ENCODE assay signal across 17 mouse cellular contexts in the genomic region with DNA sequence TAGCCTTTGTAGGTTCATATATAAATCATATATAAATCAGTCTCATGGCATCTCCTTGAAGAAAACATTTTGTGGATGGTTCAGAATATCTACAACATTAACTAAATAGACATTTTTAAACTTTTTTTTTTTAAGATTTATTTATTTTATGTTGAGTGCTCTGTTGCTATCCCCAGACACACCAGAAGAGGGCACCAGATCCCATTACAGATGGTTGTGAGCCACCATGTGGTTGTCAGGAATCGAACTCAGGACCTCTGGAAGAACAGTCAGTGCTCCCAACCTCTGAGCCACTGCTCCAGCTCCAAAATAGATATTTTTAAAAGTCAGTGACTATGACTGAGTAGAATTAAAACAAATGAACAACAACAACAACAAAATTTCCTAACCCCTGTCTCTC. TPM values are rescaled to one million over a fixed set of nuclear protein-coding genes. Genes with fewer than 3 reads are reported as not detected.
A peak's percentile ranks its signal among the peaks of the same experiment; 100 is the strongest.
DNase-seq lines count a peak whose midpoint lies in the region; ATAC-seq and TF ChIP-seq lines count a peak whose summit lies in the region.
"Had no signal": no experiment of that assay in that cellular context is flagged by ENCODE, and none has a peak within 500 bp of the region (broad histone marks: within the 10 kb centered on the region; RNA-seq: fewer than 3 reads in every experiment).

No protein-coding gene starts in this region.

- no peaks in the 10 kb centered on the region for H3K4me1 ChIP-seq in kidney, adult 2 months (ENCODE audit: control insufficient read depth, insufficient read depth, low read length)
- H3K4me1 ChIP-seq in midbrain, postnatal 0 days (ENCODE audit: insufficient read depth, low read length), result no peaks in the 10 kb centered on the region
- no peaks in the 10 kb centered on the region for H3K4me1 ChIP-seq in midbrain, embryonic 15.5 days
- peaks cover 0 to 11% of the 10 kb centered on the region in 2 experiments; a peak in 1 of 4 replicates for H3K4me1 ChIP-seq in CH12.LX (ENCODE audit: control insufficient read depth in 1 of 2, insufficient read depth in 2 of 2)
- H3K4me1 ChIP-seq: embryonic facial prominence, embryonic 15.5 days; hindbrain, embryonic 12.5 days; limb, embryonic 13.5 days; midbrain, embryonic 10.5 days; neural tube, embryonic 15.5 days had no signal

- no peak for TF ChIP-seq POLR2A in kidney, adult 2 months (IDR thresholded peaks at IDR 0.05; ENCODE audit: low read depth, low read length)
- no peak for TF ChIP-seq POLR2A in CH12.LX (IDR thresholded peaks at IDR 0.05; ENCODE audit: low read depth, low read length)

- no peak overlapping the region for H3K4me3 ChIP-seq in kidney, adult 2 months (ENCODE audit: insufficient read depth, low read depth, low read length)
- H3K4me3 ChIP-seq in midbrain, postnatal 0 days (ENCODE audit: low read depth, low read length), result no peak overlapping the region
- no peak overlapping the region for H3K4me3 ChIP-seq in midbrain, embryonic 15.5 days
- H3K4me3 ChIP-seq in CH12.LX (replicated peaks in 1 of 3; ENCODE audit: low read depth in 2 of 3, low read length in 2 of 3, poor library complexity in 1 of 3), result no peak overlapping the region
- H3K4me3 ChIP-seq: embryonic facial prominence, embryonic 15.5 days; hindbrain, embryonic 12.5 days; limb, embryonic 13.5 days; midbrain, embryonic 10.5 days; neural tube, embryonic 15.5 days had no signal

- TF ChIP-seq RAD21 in CH12.LX (IDR thresholded peaks at IDR 0.05; ENCODE audit: low read depth, low read length), result peak; percentile 12

- no peaks in the 10 kb centered on the region for H3K9me3 ChIP-seq in midbrain, postnatal 0 days (ENCODE audit: low read length)
- H3K9me3 ChIP-seq in midbrain, embryonic 15.5 days, result no peaks in the 10 kb centered on the region
- no peaks in the 10 kb centered on the region for H3K9me3 ChIP-seq in CH12.LX (replicated peaks; ENCODE audit: low read length)
- H3K9me3 ChIP-seq: embryonic facial prominence, embryonic 15.5 days; hindbrain, embryonic 12.5 days; limb, embryonic 13.5 days; midbrain, embryonic 10.5 days; neural tube, embryonic 15.5 days had no signal

- no peak overlapping the region for H3K9ac ChIP-seq in midbrain, postnatal 0 days (replicated peaks; ENCODE audit: low read length, poor library complexity, severe bottlenecking)
- no peak overlapping the region for H3K9ac ChIP-seq in midbrain, embryonic 15.5 days
- H3K9ac ChIP-seq in CH12.LX (ENCODE audit: insufficient read depth, low read depth), result no peak overlapping the region
- H3K9ac ChIP-seq: embryonic facial prominence, embryonic 15.5 days; hindbrain, embryonic 12.5 days; limb, embryonic 13.5 days; neural tube, embryonic 15.5 days had no signal

- ATAC-seq in midbrain, postnatal 0 days (ENCODE audit: low FRiP score), result no peak
- no peak for ATAC-seq in midbrain, embryonic 15.5 days (replicated peaks)

- H3K36me3 ChIP-seq in kidney, adult 2 months (ENCODE audit: control insufficient read depth, insufficient read depth, low read length), result no peaks in the 10 kb centered on the region
- no peaks in the 10 kb centered on the region for H3K36me3 ChIP-seq in midbrain, postnatal 0 days (ENCODE audit: insufficient read depth, low read length)
- no peaks in the 10 kb centered on the region for H3K36me3 ChIP-seq in midbrain, embryonic 15.5 days (replicated peaks)
- H3K36me3 ChIP-seq in CH12.LX (replicated peaks in 1 of 2; ENCODE audit: control insufficient read depth in 1 of 2, insufficient read depth in 1 of 2, low read length in 1 of 2), result no peaks in the 10 kb centered on the region
- H3K36me3 ChIP-seq: embryonic facial prominence, embryonic 15.5 days; hindbrain, embryonic 12.5 days; limb, embryonic 13.5 days; midbrain, embryonic 10.5 days; neural tube, embryonic 15.5 days had no signal

- H3K4me2 ChIP-seq in midbrain, postnatal 0 days (ENCODE audit: low read depth, low read length, poor library complexity, severe bottlenecking), result no peak overlapping the region
- no peak overlapping the region for H3K4me2 ChIP-seq in midbrain, embryonic 15.5 days
- no peak overlapping the region for H3K4me2 ChIP-seq in CH12.LX (ENCODE audit: insufficient read depth, low read depth, poor library complexity, severe bottlenecking)
- H3K4me2 ChIP-seq: embryonic facial prominence, embryonic 15.5 days; hindbrain, embryonic 12.5 days; limb, embryonic 13.5 days; neural tube, embryonic 15.5 days had no signal

- in situ Hi-C loops in CH12.LX (cut with MboI; ENCODE audit: low pct_ligation_motif_present, low pct_unique_long_range_greater_than_20kb, low sequenced_read_pairs), result no loop called here

- dilution Hi-C loops in CH12.LX (cut with MboI; ENCODE audit: extremely low pct_ligation_motif_present, extremely low pct_unique_long_range_greater_than_20kb, low sequenced_read_pairs), result no loop called here

- peak; percentile 28; the same call in 1 of the 2 replicates for TF ChIP-seq CTCF in kidney, adult 2 months (conservative IDR thresholded peaks at IDR 0.05; ENCODE audit: insufficient read depth, insufficient read length, low read depth, low read length)
- 0 out of 2 replicates have a peak, but pooled peaks have one; percentile 12 for TF ChIP-seq CTCF in midbrain, postnatal 0 days (IDR thresholded peaks at IDR 0.05)
- TF ChIP-seq CTCF in CH12.LX (conservative IDR thresholded peaks at IDR 0.05 in 1 of 2, IDR thresholded peaks at IDR 0.05 in 1 of 2; ENCODE audit: low read depth in 2 of 2, low read length in 2 of 2), result peak in 1 of 2 experiments; percentile 57; a peak in 2 of 4 replicates

- WGBS in kidney, adult 2 months, result 80% methylated on average over 1 of the region's 1 CpGs
- WGBS in midbrain, postnatal 0 days, result 71% methylated on average over 1 of the region's 1 CpGs
- 73% methylated on average over 1 of the region's 1 CpGs for WGBS in midbrain, embryonic 15.5 days

- no peaks in the 10 kb centered on the region for H3K27me3 ChIP-seq in kidney, adult 2 months (replicated peaks; ENCODE audit: control insufficient read depth, insufficient read depth, low read length)
- H3K27me3 ChIP-seq in midbrain, postnatal 0 days (ENCODE audit: insufficient read depth, low read length), result no peaks in the 10 kb centered on the region
- H3K27me3 ChIP-seq in midbrain, embryonic 15.5 days (replicated peaks), result no peaks in the 10 kb centered on the region
- no peaks in the 10 kb centered on the region for H3K27me3 ChIP-seq in CH12.LX (replicated peaks)
- H3K27me3 ChIP-seq: embryonic facial prominence, embryonic 15.5 days; hindbrain, embryonic 12.5 days; limb, embryonic 13.5 days; neural tube, embryonic 15.5 days had no signal

- DNase-seq in kidney, adult 2 months, result no peak
- no peak for DNase-seq in kidney, postnatal 4 days
- DNase-seq in midbrain, postnatal 0 days (ENCODE audit: low spot score), result no peak
- DNase-seq in CH12.LX (ENCODE audit: extremely low read depth), result no peak
- peak; percentile 16 for DNase-seq in induced T-regulatory cell, adult 2 months (ENCODE audit: low read depth)
- no peak for DNase-seq in gastrocnemius, adult 8-10 months (ENCODE audit: low spot score in 2 of 2)
- DNase-seq: adrenal gland, adult 8-10 months; cerebellum, adult 2 months; kidney, adult 18-20 months; lung, postnatal 10 days; right cerebral cortex, postnatal 4 days had no signal

- H3K79me2 ChIP-seq in CH12.LX (replicated peaks; ENCODE audit: control insufficient read depth, extremely low read depth, insufficient read depth, poor library complexity, severe bottlenecking), result no peaks in the 10 kb centered on the region

- TF ChIP-seq EP300 in CH12.LX (IDR thresholded peaks at IDR 0.05; ENCODE audit: low read length), result no peak

- no peak overlapping the region for H3K27ac ChIP-seq in kidney, adult 2 months (ENCODE audit: insufficient read depth, low read depth, low read length)
- no peak overlapping the region for H3K27ac ChIP-seq in midbrain, postnatal 0 days (ENCODE audit: low read depth, low read length)
- H3K27ac ChIP-seq in midbrain, embryonic 15.5 days, result no peak overlapping the region
- H3K27ac ChIP-seq in CH12.LX (ENCODE audit: insufficient read depth, low read depth), result no peak overlapping the region
- H3K27ac ChIP-seq: embryonic facial prominence, embryonic 15.5 days; hindbrain, embryonic 12.5 days; limb, embryonic 13.5 days; midbrain, embryonic 10.5 days; neural tube, embryonic 15.5 days had no signal

TF ChIP-seq in CH12.LX, 34 proteins besides CTCF, POLR2A, EP300 and RAD21:
- TF ChIP-seq MAZ (IDR thresholded peaks at IDR 0.05; ENCODE audit: low read depth, low read length) (no peak), MYC (IDR thresholded peaks at IDR 0.05; ENCODE audit: low read depth, low read length) (peak; percentile 74)

RNA-seq across cellular contexts. Expression of a gene that starts 31.5 kb away (rescaled TPM):
- 0.76 and 0.89 TPM in 2 replicates for polyA plus RNA-seq in kidney, adult 2 months (2012; rRNA removed)
- total RNA-seq in midbrain, postnatal 0 days (2014; rRNA removed), result not detected in 2 replicates
- 0.06 and 0.07 TPM in 2 replicates for polyA plus RNA-seq in midbrain, postnatal 0 days (2015; fragmentation: Nextera tagmentation; extraction: Ambion mirVana)
- 0.08 TPM in 2 replicates for polyA plus RNA-seq in midbrain, embryonic 15.5 days (2015; fragmentation: Nextera tagmentation; extraction: Ambion mirVana)
- total RNA-seq in CH12.LX (2012; rRNA removed) (0.13 TPM in 1 of 2 replicates, not detected in the other), CH12.LX (2014; rRNA removed) (not detected in 2 replicates)
- polyA plus RNA-seq in CH12.LX (2012; ENCODE audit: insufficient read length, low read depth), result 0.10 TPM in 1 of 2 replicates, not detected in the other
- total RNA-seq in gastrocnemius, adult 8-10 months (2022), result not detected
- polyA plus RNA-seq: cerebellum, adult 2 months had no signal
